Mouse (Mus musculus) lung, adult 2 months (tissue): ENCODE measurements around the gene Rasa2.

ENCODE experiments used
- CTCF ChIP-seq: fragments of 200-500 bp; IDR thresholded peaks from 2 replicates; pipeline ENCODE4 v1.5.1; 2011; ENCODE audit warnings: mild to moderate bottlenecking, low read length, control low read depth; ENCODE audit not compliant: insufficient read depth
- POLR2A ChIP-seq: fragments of 200-500 bp; IDR thresholded peaks from 2 replicates; pipeline ENCODE4 v1.6.1; 2011; ENCODE audit warnings: low read depth, mild to moderate bottlenecking, control low read depth, low read length, borderline replicate concordance; ENCODE audit errors: extremely low read depth

- TF ChIP-seq CTCF, result no peak
- TF ChIP-seq POLR2A, result no peak
Observed at GRCm38 (mm10) chr9:96493212-96493611, 138.2 kb downstream of the Rasa2 start.
